Mouse (Mus musculus) heart, embryonic 14.5 days (tissue): Measurements from ENCODE around the gene Irak4. TPM values are rescaled to one million over a fixed set of nuclear protein-coding genes. Genes with fewer than 3 reads are reported as not detected.

Experiments used
- polyA plus RNA-seq: library from polyadenylated mRNA; unstranded; fragments of >200 nt; fragmentation: Nextera tagmentation; extraction: Ambion mirVana; gene quantifications from 2 replicates; pipeline ENCODE4 v1.2.1, GENCODE M21; 2014

Irak4 gene
- polyA plus RNA-seq, 1 experiment from 2014 or later = 3.8 TPM

Other genes starting within 250 kb of the Irak4 start
- gene Adamts20, start 78.2 kb upstream of the Irak4 start, polyA plus RNA-seq = 0.88 and 1.1 TPM in 2 replicates
- gene Pus7l, start 96 bp upstream of the Irak4 start, polyA plus RNA-seq = 4.1 and 4.5 TPM in 2 replicates
- 44.6 and 47.1 TPM in 2 replicates for gene Twf1, start 46.2 kb downstream of the Irak4 start, polyA plus RNA-seq
- 1.9 and 2.0 TPM in 2 replicates for gene Tmem117, start 85.6 kb downstream of the Irak4 start, polyA plus RNA-seq